In the genomic region with DNA sequence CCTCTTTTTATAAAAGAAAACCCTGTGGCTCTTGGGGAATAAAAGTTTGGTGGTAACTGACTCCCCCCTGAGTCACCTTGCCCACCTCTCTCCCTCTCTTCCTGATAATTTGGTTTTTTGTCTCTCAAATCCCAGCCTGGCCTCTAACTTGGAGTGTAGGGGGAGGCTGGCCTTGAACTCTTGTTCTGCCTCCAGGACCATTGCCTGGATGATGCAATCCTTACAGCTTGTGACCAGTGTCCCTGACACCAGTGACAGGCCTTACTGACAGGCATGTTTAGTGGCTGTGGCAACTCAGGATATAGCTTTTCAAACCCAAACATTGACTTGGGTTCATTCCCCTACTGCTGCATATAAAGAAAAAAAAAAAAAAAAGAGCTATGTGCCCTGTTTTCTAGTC, we compare ENCODE assay signal across 11 mouse cellular contexts. TPM values are rescaled to one million over a fixed set of nuclear protein-coding genes. Genes with fewer than 3 reads are reported as not detected.
DNase-seq lines count a peak whose midpoint lies in the region; ATAC-seq lines count a peak whose summit lies in the region.
"Had no signal": no experiment of that assay in that cellular context is flagged by ENCODE, and none has a peak within 500 bp of the region (broad histone marks: within the 10 kb centered on the region; RNA-seq: fewer than 3 reads in every experiment).

No protein-coding gene starts in this region.

- H3K9me3 ChIP-seq in heart, embryonic 15.5 days (replicated peaks), result no peaks in the 10 kb centered on the region
- no peaks in the 10 kb centered on the region for H3K9me3 ChIP-seq in neural tube, embryonic 11.5 days (ENCODE audit: control insufficient read depth, low read length)
- H3K9me3 ChIP-seq in neural tube, embryonic 15.5 days (replicated peaks), result no peaks in the 10 kb centered on the region
- no peaks in the 10 kb centered on the region for H3K9me3 ChIP-seq in embryonic facial prominence, embryonic 10.5 days

- no peak for ATAC-seq in heart, embryonic 15.5 days (replicated peaks; ENCODE audit: insufficient number of reproducible peaks, insufficient read depth, low FRiP score, low read depth)
- no peak for ATAC-seq in neural tube, embryonic 11.5 days (ENCODE audit: insufficient read depth, low FRiP score, low TSS enrichment)
- no peak for ATAC-seq in neural tube, embryonic 15.5 days (ENCODE audit: low FRiP score)

- H3K36me3 ChIP-seq in heart, embryonic 15.5 days, result peaks cover 18% of the 10 kb centered on the region; the same call in 1 of the 2 replicates
- H3K36me3 ChIP-seq in neural tube, embryonic 11.5 days (ENCODE audit: control insufficient read depth, insufficient read depth, low read length), result peaks cover 7% of the 10 kb centered on the region; the same call in 1 of the 2 replicates
- peaks cover 17% of the 10 kb centered on the region for H3K36me3 ChIP-seq in neural tube, embryonic 15.5 days
- H3K36me3 ChIP-seq in embryonic facial prominence, embryonic 10.5 days (replicated peaks), result peaks cover 35% of the 10 kb centered on the region

- peak overlapping the region; percentile 89 for H3K27ac ChIP-seq in heart, embryonic 15.5 days
- peak overlapping the region; percentile 56 for H3K27ac ChIP-seq in neural tube, embryonic 11.5 days (ENCODE audit: low read depth, low read length)
- H3K27ac ChIP-seq in neural tube, embryonic 15.5 days (replicated peaks), result no peak overlapping the region
- peak overlapping the region; percentile 79 for H3K27ac ChIP-seq in embryonic facial prominence, embryonic 10.5 days (replicated peaks)

- no peaks in the 10 kb centered on the region for H3K27me3 ChIP-seq in heart, embryonic 15.5 days
- H3K27me3 ChIP-seq in neural tube, embryonic 11.5 days (ENCODE audit: control insufficient read depth, insufficient read depth, low read length), result no peaks in the 10 kb centered on the region
- H3K27me3 ChIP-seq in neural tube, embryonic 15.5 days (replicated peaks), result no peaks in the 10 kb centered on the region
- H3K27me3 ChIP-seq in embryonic facial prominence, embryonic 10.5 days (replicated peaks; ENCODE audit: low read depth, poor library complexity, severe bottlenecking), result no peaks in the 10 kb centered on the region

- no peak for DNase-seq in heart, postnatal 14 days
- DNase-seq in neural tube, embryonic 11.5 days (ENCODE audit: low spot score), result no peak
- no peak for DNase-seq in embryonic facial prominence, embryonic 10.5 days (ENCODE audit: low spot score)
- no peak for DNase-seq in embryo, embryonic 11 days
- no peak for DNase-seq in left cerebral cortex, postnatal 4 days
- DNase-seq: thymus, adult 2 months had no signal

- no peak overlapping the region for H3K4me3 ChIP-seq in heart, embryonic 15.5 days
- H3K4me3 ChIP-seq in neural tube, embryonic 11.5 days (ENCODE audit: low read depth, low read length), result no peak overlapping the region
- no peak overlapping the region for H3K4me3 ChIP-seq in neural tube, embryonic 15.5 days (replicated peaks)
- no peak overlapping the region for H3K4me3 ChIP-seq in embryonic facial prominence, embryonic 10.5 days

- intact Hi-C loops in heart, postnatal 14 days (cut with DNase I), result no loop called here
- intact Hi-C loops in left cerebral cortex, postnatal 4 days (cut with DNase I), result no loop called here

- H3K4me1 ChIP-seq in heart, embryonic 15.5 days (replicated peaks), result peaks cover 53% of the 10 kb centered on the region
- H3K4me1 ChIP-seq in neural tube, embryonic 11.5 days (ENCODE audit: control insufficient read depth, insufficient read depth, low read length), result peaks cover 30% of the 10 kb centered on the region
- peaks cover 36% of the 10 kb centered on the region for H3K4me1 ChIP-seq in neural tube, embryonic 15.5 days
- H3K4me1 ChIP-seq in embryonic facial prominence, embryonic 10.5 days, result peaks cover 55% of the 10 kb centered on the region

- H3K4me2 ChIP-seq in heart, embryonic 15.5 days, result no peak overlapping the region
- no peak overlapping the region for H3K4me2 ChIP-seq in neural tube, embryonic 11.5 days (ENCODE audit: low read depth)
- no peak overlapping the region for H3K4me2 ChIP-seq in neural tube, embryonic 15.5 days

- no peak overlapping the region for H3K9ac ChIP-seq in heart, embryonic 15.5 days
- no peak overlapping the region; the same call in 1 of the 2 replicates for H3K9ac ChIP-seq in neural tube, embryonic 11.5 days (ENCODE audit: low read length)
- H3K9ac ChIP-seq in neural tube, embryonic 15.5 days (replicated peaks), result no peak overlapping the region

RNA-seq across cellular contexts. Expression of a gene that starts 13.4 kb away (rescaled TPM):
- 32.2 and 36.3 TPM in 2 replicates for polyA plus RNA-seq in heart, embryonic 15.5 days (2015; fragmentation: Nextera tagmentation; extraction: Ambion mirVana)
- total RNA-seq in heart, postnatal 14 days (2021), result 10 to 100 TPM; 38.4 to 46.8 TPM
- polyA plus RNA-seq in neural tube, embryonic 11.5 days (2014; fragmentation: Nextera tagmentation; extraction: Ambion mirVana), result 246 and 268 TPM in 2 replicates
- polyA plus RNA-seq in neural tube, embryonic 15.5 days (2015; fragmentation: Nextera tagmentation; extraction: Ambion mirVana), result 78.6 TPM in 2 replicates
- 51.8 and 52.7 TPM in 2 replicates for polyA plus RNA-seq in embryonic facial prominence, embryonic 10.5 days (2016; fragmentation: Nextera tagmentation; extraction: Ambion mirVana)
- 10 to 100 TPM; 29.7 to 30.5 TPM for total RNA-seq in left cerebral cortex, postnatal 4 days (2021)

RNA-seq across cellular contexts. Expression of a gene that starts 14.5 kb away (rescaled TPM):
- polyA plus RNA-seq in heart, embryonic 15.5 days (2015; fragmentation: Nextera tagmentation; extraction: Ambion mirVana), result 0.89 and 1.3 TPM in 2 replicates
- total RNA-seq in heart, postnatal 14 days (2021), result 1 to 10 TPM in 1 of 2 experiments, under 1 TPM in 1; 0.41 to 1.6 TPM
- polyA plus RNA-seq in neural tube, embryonic 11.5 days (2014; fragmentation: Nextera tagmentation; extraction: Ambion mirVana), result 0.28 TPM in 1 of 2 replicates, not detected in the other
- 0.22 TPM in 2 replicates for polyA plus RNA-seq in neural tube, embryonic 15.5 days (2015; fragmentation: Nextera tagmentation; extraction: Ambion mirVana)
- 0.14 TPM in 1 of 2 replicates, not detected in the other for polyA plus RNA-seq in embryonic facial prominence, embryonic 10.5 days (2016; fragmentation: Nextera tagmentation; extraction: Ambion mirVana)
- not detected for total RNA-seq in left cerebral cortex, postnatal 4 days (2021)
- total RNA-seq: common myeloid progenitor, adult 5-6 weeks; left cerebral cortex, postnatal 14 days; megakaryocyte, adult 5-6 weeks had no signal

RNA-seq across cellular contexts. Expression of a gene that starts 26.3 kb away (rescaled TPM):
- polyA plus RNA-seq in heart, embryonic 15.5 days (2015; fragmentation: Nextera tagmentation; extraction: Ambion mirVana), result 256 and 281 TPM in 2 replicates
- 10 to 100 TPM; 75.0 to 76.5 TPM for total RNA-seq in heart, postnatal 14 days (2021)
- 298 and 301 TPM in 2 replicates for polyA plus RNA-seq in neural tube, embryonic 11.5 days (2014; fragmentation: Nextera tagmentation; extraction: Ambion mirVana)
- polyA plus RNA-seq in neural tube, embryonic 15.5 days (2015; fragmentation: Nextera tagmentation; extraction: Ambion mirVana), result 191 and 206 TPM in 2 replicates
- polyA plus RNA-seq in embryonic facial prominence, embryonic 10.5 days (2016; fragmentation: Nextera tagmentation; extraction: Ambion mirVana), result 347 and 351 TPM in 2 replicates
- 10 to 100 TPM; 85.2 to 93.7 TPM for total RNA-seq in left cerebral cortex, postnatal 4 days (2021)

RNA-seq across cellular contexts. Expression of a gene that starts 30.8 kb away (rescaled TPM):
- 1.4 and 3.4 TPM in 2 replicates for polyA plus RNA-seq in heart, embryonic 15.5 days (2015; fragmentation: Nextera tagmentation; extraction: Ambion mirVana)
- total RNA-seq in heart, postnatal 14 days (2021), result 1 to 10 TPM; 1.8 to 2.5 TPM
- polyA plus RNA-seq in neural tube, embryonic 11.5 days (2014; fragmentation: Nextera tagmentation; extraction: Ambion mirVana), result 0.85 and 1.2 TPM in 2 replicates
- 1.5 and 2.6 TPM in 2 replicates for polyA plus RNA-seq in neural tube, embryonic 15.5 days (2015; fragmentation: Nextera tagmentation; extraction: Ambion mirVana)
- polyA plus RNA-seq in embryonic facial prominence, embryonic 10.5 days (2016; fragmentation: Nextera tagmentation; extraction: Ambion mirVana), result 0.77 and 0.79 TPM in 2 replicates
- total RNA-seq in left cerebral cortex, postnatal 4 days (2021), result 1 to 10 TPM; 1.1 to 1.3 TPM

RNA-seq across cellular contexts. Expression of a gene that starts 38.1 kb away (rescaled TPM):
- 62.1 and 82.6 TPM in 2 replicates for polyA plus RNA-seq in heart, embryonic 15.5 days (2015; fragmentation: Nextera tagmentation; extraction: Ambion mirVana)
- 10 to 100 TPM; 39.7 to 46.4 TPM for total RNA-seq in heart, postnatal 14 days (2021)
- 125 and 137 TPM in 2 replicates for polyA plus RNA-seq in neural tube, embryonic 11.5 days (2014; fragmentation: Nextera tagmentation; extraction: Ambion mirVana)
- 170 and 175 TPM in 2 replicates for polyA plus RNA-seq in neural tube, embryonic 15.5 days (2015; fragmentation: Nextera tagmentation; extraction: Ambion mirVana)
- 105 and 109 TPM in 2 replicates for polyA plus RNA-seq in embryonic facial prominence, embryonic 10.5 days (2016; fragmentation: Nextera tagmentation; extraction: Ambion mirVana)
- 100 to 1,000 TPM; 156 to 193 TPM for total RNA-seq in left cerebral cortex, postnatal 4 days (2021)
